Mouse (Mus musculus) bone marrow, adult 2 months (tissue): ENCODE measurements at regions not wholly inside any gene's neighbourhood (a gene's known extent, or its start where the extent isn't known, plus 50 kb on each side); places are given as distances from the start of the nearest gene placed in this dataset.

ENCODE experiments used
- H3K27ac ChIP-seq: fragments of 200-500 bp; 2 replicates; pipeline ENCODE4 v1.5.1; 2012; ENCODE audit warnings: low read depth, mild to moderate bottlenecking, control low read depth, inconsistent platforms, low read length; ENCODE audit not compliant: control insufficient read depth, poor library complexity, insufficient read depth
- H3K4me1 ChIP-seq: fragments of 200-500 bp; 2 replicates; pipeline ENCODE4 v1.6.1; 2011; ENCODE audit warnings: low read length; ENCODE audit not compliant: control insufficient read depth, insufficient read depth
- H3K4me3 ChIP-seq: fragments of 200-500 bp; replicated peaks from 2 replicates; pipeline ENCODE3; 2011; ENCODE audit warnings: mild to moderate bottlenecking, low read depth, low read length, control low read depth; ENCODE audit not compliant: control insufficient read depth
- CTCF ChIP-seq: fragments of 200-500 bp; IDR thresholded peaks from 2 replicates; pipeline ENCODE4 v1.5.1; 2011; ENCODE audit warnings: low read length, control low read depth; ENCODE audit not compliant: control insufficient read depth, insufficient read depth
- POLR2A ChIP-seq: fragments of 200-500 bp; IDR thresholded peaks from 2 replicates; pipeline ENCODE4 v1.6.1; 2011; ENCODE audit warnings: low read depth, mild to moderate bottlenecking, control low read depth, low read length, borderline replicate concordance; ENCODE audit not compliant: control insufficient read depth
- WGBS: fragments of 180-500 bp; shearing (Covaris S2); methylation state at CpG from one replicate; pipeline ENCODE4 v1.1.7; 2018; 5-methylcytosine and 5-hydroxymethylcytosine counted together

- Histone ChIP-seq H3K4me1 (peaks cover 2% of the 10 kb centered on the region), H3K4me3 (no peak overlapping the region), H3K27ac (no peak overlapping the region)
- TF ChIP-seq POLR2A (no peak), CTCF (no peak)
- WGBS: 80% methylated on average over 12 of the region's 12 CpGs
Observed at GRCm38 (mm10) chr11:31744076-31744785, 72.5 kb upstream of the Bod1 start.

GRCm38 (mm10) chr11:31745028-31745865, 73.6 kb upstream of the Bod1 start:
- 86% methylated on average over 16 of the region's 16 CpGs for WGBS
- TF ChIP-seq POLR2A: no peak
- TF ChIP-seq CTCF: no peak
- peaks cover 2% of the 10 kb centered on the region for H3K4me1 ChIP-seq
- no peak overlapping the region for H3K27ac ChIP-seq
- H3K4me3 ChIP-seq: no peak overlapping the region

GRCm38 (mm10) chr11:31745866-31746248, 74.2 kb upstream of the Bod1 start:
- Histone ChIP-seq H3K27ac (no peak overlapping the region), H3K4me1 (peaks cover 2% of the 10 kb centered on the region), H3K4me3 (no peak overlapping the region)
- 64% methylated on average over 5 of the region's 5 CpGs for WGBS
- TF ChIP-seq POLR2A (no peak), CTCF (no peak)

- Histone ChIP-seq H3K27ac (no peak overlapping the region), H3K4me3 (no peak overlapping the region), H3K4me1 (peaks cover 2% of the 10 kb centered on the region)
- WGBS: 49% methylated on average over 6 of the region's 6 CpGs
- no peak for TF ChIP-seq CTCF
- TF ChIP-seq POLR2A: no peak
Observed at GRCm38 (mm10) chr11:31746488-31746887, 74.8 kb upstream of the Bod1 start.

- no peak overlapping the region for H3K4me3 ChIP-seq
- H3K27ac ChIP-seq: no peak overlapping the region; the same call in 1 of the 2 replicates
- 80% methylated on average over 8 of the region's 8 CpGs for WGBS
- H3K4me1 ChIP-seq: peaks cover 2% of the 10 kb centered on the region
- TF ChIP-seq POLR2A (no peak), CTCF (no peak)
Observed at GRCm38 (mm10) chr11:31746939-31747338, 75.3 kb upstream of the Bod1 start.

GRCm38 (mm10) chr11:31748275-31748815, 76.7 kb upstream of the Bod1 start:
- 85% methylated on average over 5 of the region's 5 CpGs for WGBS
- peaks cover 2% of the 10 kb centered on the region for H3K4me1 ChIP-seq
- no peak overlapping the region for H3K4me3 ChIP-seq
- TF ChIP-seq CTCF: no peak
- TF ChIP-seq POLR2A: no peak
- H3K27ac ChIP-seq: no peak overlapping the region

GRCm38 (mm10) chr11:31751274-31751673, 79.6 kb upstream of the Bod1 start:
- no peak overlapping the region for H3K4me3 ChIP-seq
- H3K27ac ChIP-seq: no peak overlapping the region
- TF ChIP-seq POLR2A (no peak), CTCF (no peak)
- 72% methylated on average over 1 of the region's 1 CpGs for WGBS
- H3K4me1 ChIP-seq: peaks cover 2% of the 10 kb centered on the region

- no peak for TF ChIP-seq POLR2A
- no peak for TF ChIP-seq CTCF
- no peak overlapping the region for H3K27ac ChIP-seq
- H3K4me1 ChIP-seq: no peaks in the 10 kb centered on the region
- 87% methylated on average over 3 of the region's 3 CpGs for WGBS
- no peak overlapping the region for H3K4me3 ChIP-seq
Observed at GRCm38 (mm10) chr11:31753211-31753610, 81.5 kb upstream of the Bod1 start.
